Mouse (Mus musculus): ENCODE measurements around the gene Gm6583.

The Gm6583 gene

GRCm38 (mm10) chr5:112368666-112369065 is 12.8 kb upstream of the Gm6583 start:
- no peak for DNase-seq (ENCODE audit: extremely low spot score, low spot score)

- no peak for DNase-seq (ENCODE audit: extremely low spot score, low spot score)
These were observed 12.1 kb upstream of the Gm6583 start for GRCm38 (mm10) chr5:112367929-112368328.

- no peak for DNase-seq (ENCODE audit: extremely low spot score, low spot score)
These were observed 11.5 kb upstream of the Gm6583 start for GRCm38 (mm10) chr5:112367338-112367737.

GRCm38 (mm10) chr5:112366879-112367278 is 11.0 kb upstream of the Gm6583 start:
- DNase-seq (ENCODE audit: extremely low spot score, low spot score): no peak

- no peak for DNase-seq (ENCODE audit: extremely low spot score, low spot score)
These were observed 8.5 kb upstream of the Gm6583 start for GRCm38 (mm10) chr5:112364184-112364797.

GRCm38 (mm10) chr5:112360077-112360476 is 4.2 kb upstream of the Gm6583 start:
- no peak for DNase-seq (ENCODE audit: extremely low spot score, low spot score)

- no peak for DNase-seq (ENCODE audit: extremely low spot score, low spot score)
These were observed 3.7 kb upstream of the Gm6583 start for GRCm38 (mm10) chr5:112359520-112359919.

GRCm38 (mm10) chr5:112356322-112356721 is 489 bp upstream of the Gm6583 start:
- DNase-seq (ENCODE audit: extremely low spot score, low spot score): no peak

GRCm38 (mm10) chr5:112355493-112355892 is 340 bp downstream of the Gm6583 start:
- DNase-seq (ENCODE audit: extremely low spot score, low spot score): no peak

- no peak for DNase-seq (ENCODE audit: extremely low spot score, low spot score)
These were observed 6.7 kb downstream of the Gm6583 start for GRCm38 (mm10) chr5:112349169-112349568.

- no peak for DNase-seq (ENCODE audit: extremely low spot score, low spot score)
These were observed 9.4 kb downstream of the Gm6583 start for GRCm38 (mm10) chr5:112346211-112346965.

- no peak for DNase-seq (ENCODE audit: extremely low spot score, low spot score)
These were observed 11.5 kb downstream of the Gm6583 start for GRCm38 (mm10) chr5:112344092-112344960.

GRCm38 (mm10) chr5:112343205-112343595 is 12.6 kb downstream of the Gm6583 start:
- no peak for DNase-seq (ENCODE audit: extremely low spot score, low spot score)

GRCm38 (mm10) chr5:112342463-112343204 is 13.2 kb downstream of the Gm6583 start, which contains the start of the genes Srrd and Hps4:
Gene Srrd (minus strand): TSS chr5:112343040.
Gene Hps4 (plus strand): TSS chr5:112343083.
- peak; percentile 89 for DNase-seq (ENCODE audit: extremely low spot score, low spot score)

- DNase-seq (ENCODE audit: extremely low spot score, low spot score): no peak
These were observed 16.6 kb downstream of the Gm6583 start for GRCm38 (mm10) chr5:112339215-112339614.

GRCm38 (mm10) chr5:112337004-112337403 is 18.8 kb downstream of the Gm6583 start:
- no peak for DNase-seq (ENCODE audit: extremely low spot score, low spot score)

- peak; percentile 27 for DNase-seq (ENCODE audit: extremely low spot score, low spot score)
These were observed 20.4 kb downstream of the Gm6583 start for GRCm38 (mm10) chr5:112335473-112335872.

GRCm38 (mm10) chr5:112329805-112330564 is 25.8 kb downstream of the Gm6583 start:
- no peak for DNase-seq (ENCODE audit: extremely low spot score, low spot score)

GRCm38 (mm10) chr5:112327854-112328253 is 28.0 kb downstream of the Gm6583 start:
- no peak for DNase-seq (ENCODE audit: extremely low spot score, low spot score)

GRCm38 (mm10) chr5:112326446-112327009 is 29.3 kb downstream of the Gm6583 start:
- DNase-seq (ENCODE audit: extremely low spot score, low spot score): no peak
